Mouse (Mus musculus): Measurements from ENCODE around the gene Ppp3ca. TPM values are rescaled to one million over a fixed set of nuclear protein-coding genes. Genes with fewer than 3 reads are reported as not detected.

Ppp3ca gene
- total RNA-seq, 2 experiments from 2014 or later = 11.8 to 16.3 TPM

DNA sequence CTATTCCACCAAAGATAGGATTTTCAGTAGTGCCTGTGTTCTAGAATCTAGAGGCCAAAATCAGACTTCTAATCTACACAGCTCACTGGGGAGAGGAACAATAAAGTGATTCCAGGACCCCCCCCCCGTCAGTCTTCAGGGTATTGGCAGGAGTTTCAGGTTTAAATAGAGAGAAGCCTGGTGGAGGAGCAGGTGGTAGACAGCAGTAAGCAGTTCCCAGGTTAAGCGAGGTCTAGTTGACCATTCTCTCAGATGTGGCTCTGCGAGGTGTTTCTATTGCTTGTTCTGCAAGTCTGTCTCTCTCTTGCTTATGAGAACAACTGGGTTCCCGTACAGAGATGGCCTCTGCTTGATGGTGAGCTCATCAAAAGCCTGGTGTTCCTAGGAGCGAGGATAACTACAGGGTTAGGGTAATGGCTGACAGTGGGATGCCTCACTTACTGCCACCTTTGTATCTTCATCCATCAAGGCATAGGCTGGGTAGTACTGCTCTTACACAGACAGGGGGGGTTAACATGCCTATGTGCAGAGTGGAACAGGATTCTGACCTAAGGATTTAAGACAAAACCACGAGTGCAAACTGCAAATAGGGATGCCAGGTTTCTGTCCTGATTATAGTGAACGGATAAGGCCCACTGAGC lies 204.0 kb downstream of the Ppp3ca start:
- no peak for ATAC-seq (replicated peaks; ENCODE audit: low FRiP score, poor library complexity, severe bottlenecking)

GRCm38 (mm10) chr3:136874566-136874965 lies 204.6 kb downstream of the Ppp3ca start:
- no peak for ATAC-seq (replicated peaks; ENCODE audit: low FRiP score, poor library complexity, severe bottlenecking)

DNA sequence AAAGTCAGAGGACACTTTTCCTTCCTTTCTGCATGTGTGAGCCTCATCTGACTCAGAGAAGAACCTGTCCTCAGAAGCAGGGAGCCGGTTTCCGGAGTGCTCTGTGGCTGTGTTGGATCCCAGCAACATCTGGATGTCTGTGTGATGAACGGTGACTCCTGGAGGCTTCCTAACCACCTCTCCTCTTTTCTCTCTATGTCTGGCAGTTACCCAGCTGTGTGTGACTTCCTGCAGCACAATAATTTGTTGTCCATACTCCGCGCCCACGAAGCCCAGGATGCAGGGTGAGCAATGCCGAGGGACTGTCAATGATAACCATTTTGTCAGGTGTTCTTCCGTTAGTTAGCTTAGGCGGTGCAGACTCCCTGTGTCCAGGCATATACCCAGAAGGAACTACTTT lies 217.8 kb downstream of the Ppp3ca start:
- no peak for ATAC-seq (replicated peaks; ENCODE audit: low FRiP score, poor library complexity, severe bottlenecking)

DNA sequence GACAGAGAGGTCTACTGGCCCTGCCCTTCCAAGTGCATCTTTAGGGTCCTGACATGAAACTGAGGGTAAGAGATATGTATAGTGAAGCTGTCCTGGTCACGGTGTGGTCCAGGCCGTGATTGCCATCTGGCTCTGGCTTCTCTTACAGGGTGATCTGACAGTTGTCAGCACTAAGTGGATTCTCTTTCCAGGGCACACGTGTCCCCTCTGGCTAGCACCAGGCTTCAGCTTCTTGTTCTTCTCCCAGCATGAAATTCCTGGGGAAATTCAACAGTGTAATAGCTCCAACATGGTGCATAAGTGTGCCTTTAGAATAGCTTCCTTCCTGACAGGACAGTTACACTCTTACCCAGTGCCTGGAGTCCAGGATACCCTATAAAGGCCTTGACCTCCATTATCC lies 222.2 kb downstream of the Ppp3ca start:
- no peak for ATAC-seq (replicated peaks; ENCODE audit: low FRiP score, poor library complexity, severe bottlenecking)

DNA sequence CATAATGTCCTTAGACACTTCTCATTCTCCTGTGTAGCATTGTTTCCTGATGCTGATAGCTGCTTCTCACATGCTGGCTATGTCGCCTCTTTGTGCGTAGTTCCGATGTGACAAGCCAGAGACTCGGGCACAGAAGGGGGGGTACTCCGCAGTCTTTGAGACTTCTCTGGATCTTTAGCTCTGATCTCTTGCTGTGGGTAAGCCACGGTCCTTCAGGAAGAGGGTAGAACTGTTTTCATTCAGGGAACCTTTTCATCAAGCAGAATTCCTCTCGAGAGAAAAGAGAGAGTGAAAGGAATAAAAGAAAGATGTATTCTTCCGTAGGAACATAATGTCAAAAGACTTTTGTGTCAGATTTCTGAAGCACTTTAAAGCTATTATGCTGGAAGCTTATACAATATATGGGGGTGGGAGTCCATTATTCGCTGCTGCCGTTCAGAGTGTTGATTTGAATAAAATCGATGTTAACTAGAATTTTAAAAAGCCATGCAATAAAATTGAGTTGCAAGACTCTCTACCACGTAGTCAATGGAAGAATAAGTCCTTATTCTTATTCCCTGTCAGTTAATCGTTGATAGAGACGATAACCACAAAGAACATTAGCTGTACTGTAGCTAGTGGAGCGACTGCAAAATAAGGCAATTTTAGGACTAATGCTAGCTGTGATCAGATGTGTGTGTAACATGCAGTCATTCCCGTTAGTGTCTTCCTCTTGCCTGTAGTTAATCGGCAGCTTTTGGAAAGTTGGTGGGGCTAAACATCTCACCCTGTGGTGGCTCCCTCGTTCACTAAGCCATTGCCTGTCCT lies 223.9 kb downstream of the Ppp3ca start:
- ATAC-seq (replicated peaks; ENCODE audit: low FRiP score, poor library complexity, severe bottlenecking) = no peak

DNA sequence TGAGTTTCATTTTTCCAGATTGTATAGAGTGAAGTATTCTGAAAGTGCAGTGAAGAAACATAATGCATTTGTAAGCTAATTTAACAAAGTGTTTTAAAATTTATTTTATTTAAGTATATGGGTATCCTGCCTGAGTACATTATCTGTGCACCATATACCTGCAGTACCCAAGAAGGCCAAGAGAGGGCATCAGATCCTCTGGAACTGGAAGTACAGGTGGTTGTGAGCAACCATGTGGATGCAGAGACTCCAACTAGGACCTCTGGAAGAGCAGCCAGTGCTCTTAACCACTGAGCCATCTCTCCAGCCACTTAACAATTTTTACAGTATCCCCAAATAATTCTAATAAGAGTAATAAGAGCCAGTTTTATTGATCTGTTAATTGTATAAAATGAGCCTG lies 225.6 kb downstream of the Ppp3ca start:
- 0 out of 2 replicates have a peak, but pooled peaks have one; percentile 55 for ATAC-seq (replicated peaks; ENCODE audit: low FRiP score, poor library complexity, severe bottlenecking)

DNA sequence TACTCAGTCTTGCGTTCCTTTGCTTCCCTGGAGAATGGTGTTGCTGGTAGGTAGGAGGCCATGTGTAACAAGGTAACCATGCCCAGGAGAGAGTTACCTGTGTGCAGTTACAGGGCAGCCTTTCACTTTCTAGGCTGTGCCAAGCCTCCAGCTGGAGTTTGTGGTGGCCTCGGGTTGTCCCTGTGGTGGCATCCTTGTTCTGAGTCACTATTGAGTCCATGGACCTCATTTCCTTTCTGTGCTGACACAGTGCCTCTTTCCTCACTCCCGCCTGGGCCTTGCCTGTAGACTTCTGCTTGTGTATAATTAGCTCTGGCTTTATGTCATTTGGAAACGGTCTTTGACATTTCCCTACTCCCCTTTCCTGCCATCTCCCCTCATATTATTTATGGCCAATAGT lies 226.4 kb downstream of the Ppp3ca start:
- ATAC-seq (replicated peaks; ENCODE audit: low FRiP score, poor library complexity, severe bottlenecking) = no peak

GRCm38 (mm10) chr3:136899744-136900143 lies 229.8 kb downstream of the Ppp3ca start:
- ATAC-seq (replicated peaks; ENCODE audit: low FRiP score, poor library complexity, severe bottlenecking) = no peak

GRCm38 (mm10) chr3:136900986-136901385 lies 231.1 kb downstream of the Ppp3ca start:
- no peak for ATAC-seq (replicated peaks; ENCODE audit: low FRiP score, poor library complexity, severe bottlenecking)

GRCm38 (mm10) chr3:136902776-136903175 lies 232.9 kb downstream of the Ppp3ca start:
- ATAC-seq (replicated peaks; ENCODE audit: low FRiP score, poor library complexity, severe bottlenecking) = no peak

- ATAC-seq (replicated peaks; ENCODE audit: low FRiP score, poor library complexity, severe bottlenecking) = no peak
Observed at GRCm38 (mm10) chr3:136905577-136905976, 235.7 kb downstream of the Ppp3ca start.

DNA sequence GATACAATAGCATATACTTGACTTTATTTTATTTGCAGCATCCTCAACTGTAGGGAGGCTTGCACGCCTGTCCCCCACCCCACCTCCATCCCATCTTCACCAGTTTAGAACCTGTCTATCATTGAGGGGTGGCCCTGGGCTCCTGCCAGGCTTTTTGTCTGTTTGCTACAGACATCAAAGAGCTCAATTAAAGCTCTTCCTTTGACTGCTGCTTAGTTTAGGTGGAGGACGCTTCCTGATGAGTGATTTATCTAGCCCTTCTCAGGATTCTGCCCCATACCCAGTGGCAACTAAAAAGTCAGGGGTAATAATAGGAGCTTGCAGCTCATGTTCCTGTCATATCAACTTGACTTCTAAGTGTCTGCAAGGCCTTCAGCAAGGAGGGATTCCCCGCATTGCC lies 239.6 kb downstream of the Ppp3ca start:
- ATAC-seq (replicated peaks; ENCODE audit: low FRiP score, poor library complexity, severe bottlenecking) = no peak

GRCm38 (mm10) chr3:136911276-136911675 lies 241.4 kb downstream of the Ppp3ca start:
- ATAC-seq (replicated peaks; ENCODE audit: low FRiP score, poor library complexity, severe bottlenecking) = no peak

DNA sequence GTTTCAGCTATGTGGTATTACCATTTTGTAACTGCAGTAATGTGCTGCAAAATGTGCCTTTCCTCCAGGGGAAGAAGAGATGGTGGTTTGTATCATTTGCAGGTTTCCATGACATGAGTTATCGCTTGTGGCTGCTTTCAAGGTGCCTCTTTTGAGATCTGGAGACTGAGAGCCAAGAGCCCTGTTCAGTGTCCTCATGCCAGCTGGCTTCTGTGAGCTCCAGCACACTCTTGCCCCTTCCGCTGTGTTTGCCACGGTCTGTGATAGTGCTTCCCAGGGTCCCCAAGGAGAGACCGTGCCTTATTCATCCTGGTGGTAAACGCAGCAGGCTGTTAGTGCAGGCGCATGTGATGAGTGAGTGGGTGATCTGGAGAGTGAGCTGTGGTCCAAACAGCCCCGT lies 247.2 kb downstream of the Ppp3ca start:
- ATAC-seq (replicated peaks; ENCODE audit: low FRiP score, poor library complexity, severe bottlenecking) = no peak; the same call in 1 of the 2 replicates

DNA sequence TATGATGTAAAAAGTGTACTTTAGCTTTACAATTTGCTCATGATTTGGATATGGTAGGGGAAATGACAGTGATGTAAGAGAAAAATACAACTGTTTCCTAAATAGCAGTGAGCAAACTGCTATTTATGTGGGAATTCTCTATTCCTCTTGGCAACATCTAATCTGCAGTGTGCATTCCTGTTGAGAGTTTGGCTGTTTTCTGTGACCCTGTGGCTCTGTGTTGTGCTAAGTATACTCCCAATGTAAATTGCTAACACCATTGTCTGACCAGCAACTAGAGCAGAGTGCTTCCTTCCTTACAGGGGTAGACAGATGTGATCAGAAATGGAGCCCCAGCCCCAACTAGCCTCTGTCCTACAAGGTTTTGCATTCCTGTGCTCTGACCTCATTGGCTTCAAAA lies 263.1 kb downstream of the Ppp3ca start:
- no peak for ATAC-seq (replicated peaks; ENCODE audit: low FRiP score, poor library complexity, severe bottlenecking)

- no peak for ATAC-seq (replicated peaks; ENCODE audit: low FRiP score, poor library complexity, severe bottlenecking)
Observed at GRCm38 (mm10) chr3:136940733-136941601, 271.0 kb downstream of the Ppp3ca start.

DNA sequence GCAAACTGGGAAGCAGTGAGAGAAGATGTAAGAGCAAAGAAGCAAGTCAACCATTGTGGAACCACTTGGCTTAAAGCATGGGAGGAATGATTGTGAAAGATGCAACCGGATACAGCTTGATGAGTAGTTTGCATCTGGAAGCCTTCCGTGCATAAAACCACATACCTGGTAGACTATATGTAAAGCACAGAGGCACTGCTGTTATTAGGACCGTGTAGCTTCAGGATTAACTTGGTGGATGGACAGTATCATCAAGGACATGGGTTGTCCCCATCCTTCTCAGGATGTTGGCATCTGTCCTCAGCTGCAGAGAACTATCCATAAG lies 271.6 kb downstream of the Ppp3ca start:
- no peak for ATAC-seq (replicated peaks; ENCODE audit: low FRiP score, poor library complexity, severe bottlenecking)

GRCm38 (mm10) chr3:136945550-136945949 lies 275.6 kb downstream of the Ppp3ca start:
- no peak for ATAC-seq (replicated peaks; ENCODE audit: low FRiP score, poor library complexity, severe bottlenecking)

DNA sequence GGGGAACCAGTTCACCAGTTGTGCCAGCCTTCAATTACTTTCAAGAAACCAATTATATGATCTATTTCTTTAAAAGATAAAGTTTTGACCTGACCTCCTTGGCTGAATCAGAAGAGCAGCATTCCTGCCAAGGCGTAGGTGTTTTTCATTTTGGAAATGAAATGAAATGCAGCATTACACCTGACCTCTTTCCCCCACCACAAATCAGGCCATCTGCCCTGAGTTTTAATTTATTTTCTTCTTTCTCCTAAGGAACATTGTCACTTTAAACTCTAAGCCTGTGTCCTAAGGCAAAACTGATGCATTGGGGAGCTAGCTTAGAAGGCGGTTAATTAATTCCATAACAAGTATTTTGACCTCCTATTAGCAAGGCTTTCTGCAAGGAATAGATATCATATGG lies 276.7 kb downstream of the Ppp3ca start:
- no peak for ATAC-seq (replicated peaks; ENCODE audit: low FRiP score, poor library complexity, severe bottlenecking)

DNA sequence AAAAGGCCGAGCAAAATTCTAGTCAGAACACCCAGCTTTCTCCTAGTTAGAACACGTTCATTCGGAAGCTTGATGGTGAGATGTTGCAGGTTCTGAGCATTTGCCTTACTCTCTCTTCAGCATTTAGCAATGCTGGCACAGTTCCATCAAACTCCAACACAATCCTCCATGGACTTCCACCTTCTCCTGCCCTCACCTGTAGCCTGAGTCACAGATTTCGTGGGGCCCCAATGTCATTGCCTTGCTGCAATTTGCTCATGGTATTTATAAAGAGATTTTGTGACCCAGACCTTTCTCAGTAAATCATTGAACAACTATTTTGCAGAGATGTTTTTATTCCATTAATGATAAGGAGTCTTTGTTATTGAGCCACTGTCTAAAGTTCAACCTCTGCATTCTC lies 278.2 kb downstream of the Ppp3ca start:
- no peak for ATAC-seq (replicated peaks; ENCODE audit: low FRiP score, poor library complexity, severe bottlenecking)

DNA sequence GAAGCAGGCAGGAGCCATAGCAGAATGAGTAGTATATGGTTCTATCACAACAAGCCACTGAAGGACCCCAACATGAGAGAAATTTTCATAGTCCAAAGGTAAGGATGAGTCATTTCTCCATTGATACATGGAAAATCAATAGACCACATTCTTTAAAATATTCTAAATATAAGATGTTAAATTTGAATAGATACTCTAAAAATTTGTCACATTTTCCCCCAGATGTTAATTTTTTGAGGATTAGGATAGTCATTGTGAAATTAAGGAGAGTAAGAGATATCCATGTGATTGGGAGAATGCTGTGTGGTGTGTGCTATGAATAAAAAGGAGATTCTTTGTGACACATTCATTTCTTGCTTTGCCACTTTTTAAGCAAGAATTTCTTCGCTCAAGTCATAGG lies 281.9 kb downstream of the Ppp3ca start:
- ATAC-seq (replicated peaks; ENCODE audit: low FRiP score, poor library complexity, severe bottlenecking) = no peak

Measured in erythroid progenitor cell, adult 5-6 weeks (primary cell).